Mouse (Mus musculus): ENCODE measurements around the gene Mmp19. TPM values are rescaled to one million over a fixed set of nuclear protein-coding genes. Genes with fewer than 3 reads are reported as not detected.

Mmp19 gene
- polyA plus RNA-seq, 1 experiment from 2014 or later: 0.56 TPM

Other genes with a start within 250 kb of the Mmp19 start
- 16.0 and 16.2 TPM in 2 replicates for gene Zc3h10, start 243.1 kb upstream of the Mmp19 start, polyA plus RNA-seq (2015; fragmentation: Nextera tagmentation; extraction: Ambion mirVana)
- 2,372 and 2,481 TPM in 2 replicates for gene Rpl41, start 241.6 kb upstream of the Mmp19 start, polyA plus RNA-seq (2015; fragmentation: Nextera tagmentation; extraction: Ambion mirVana)
- 121 and 157 TPM in 2 replicates for gene Pa2g4, start 224.9 kb upstream of the Mmp19 start, polyA plus RNA-seq (2015; fragmentation: Nextera tagmentation; extraction: Ambion mirVana)
- gene Erbb3, start 201.3 kb upstream of the Mmp19 start, polyA plus RNA-seq (2015; fragmentation: Nextera tagmentation; extraction: Ambion mirVana): 3.1 and 6.6 TPM in 2 replicates
- 381 and 453 TPM in 2 replicates for gene Rps26, start 164.2 kb upstream of the Mmp19 start, polyA plus RNA-seq (2015; fragmentation: Nextera tagmentation; extraction: Ambion mirVana)
- gene Ikzf4, start 144.9 kb upstream of the Mmp19 start, polyA plus RNA-seq (2015; fragmentation: Nextera tagmentation; extraction: Ambion mirVana): 15.2 and 17.0 TPM in 2 replicates
- 15.7 and 17.0 TPM in 2 replicates for gene Suox, start 116.8 kb upstream of the Mmp19 start, polyA plus RNA-seq (2015; fragmentation: Nextera tagmentation; extraction: Ambion mirVana)
- gene Rab5b, start 94.6 kb upstream of the Mmp19 start, polyA plus RNA-seq (2015; fragmentation: Nextera tagmentation; extraction: Ambion mirVana): 103 and 108 TPM in 2 replicates
- 0.49 and 1.1 TPM in 2 replicates for gene Pmel, start 86.7 kb upstream of the Mmp19 start, polyA plus RNA-seq (2015; fragmentation: Nextera tagmentation; extraction: Ambion mirVana)
- gene Cdk2, start 85.9 kb upstream of the Mmp19 start, polyA plus RNA-seq (2015; fragmentation: Nextera tagmentation; extraction: Ambion mirVana): 16.1 and 33.7 TPM in 2 replicates
- gene Dgka, start 46.1 kb upstream of the Mmp19 start, polyA plus RNA-seq (2015; fragmentation: Nextera tagmentation; extraction: Ambion mirVana): 7.7 and 13.2 TPM in 2 replicates
- gene Pym1, start 43.0 kb upstream of the Mmp19 start, polyA plus RNA-seq (2015; fragmentation: Nextera tagmentation; extraction: Ambion mirVana): 41.7 and 42.7 TPM in 2 replicates
- 50.6 TPM in 2 replicates for gene Dnajc14, start 13.2 kb downstream of the Mmp19 start, polyA plus RNA-seq (2015; fragmentation: Nextera tagmentation; extraction: Ambion mirVana)
- 14.4 and 16.6 TPM in 2 replicates for gene Tmem198b, start 13.5 kb downstream of the Mmp19 start, polyA plus RNA-seq (2015; fragmentation: Nextera tagmentation; extraction: Ambion mirVana)
- 147 and 153 TPM in 2 replicates for gene Sarnp, start 26.4 kb downstream of the Mmp19 start, polyA plus RNA-seq (2015; fragmentation: Nextera tagmentation; extraction: Ambion mirVana)
- 23.5 and 34.2 TPM in 2 replicates for gene Ormdl2, start 30.7 kb downstream of the Mmp19 start, polyA plus RNA-seq (2015; fragmentation: Nextera tagmentation; extraction: Ambion mirVana)
- gene Gdf11, start 100.8 kb downstream of the Mmp19 start, polyA plus RNA-seq (2015; fragmentation: Nextera tagmentation; extraction: Ambion mirVana): 6.8 and 9.0 TPM in 2 replicates
- 254 and 295 TPM in 2 replicates for gene Cd63, start 110.1 kb downstream of the Mmp19 start, polyA plus RNA-seq (2015; fragmentation: Nextera tagmentation; extraction: Ambion mirVana)
- gene Rdh5, start 132.0 kb downstream of the Mmp19 start, polyA plus RNA-seq (2015; fragmentation: Nextera tagmentation; extraction: Ambion mirVana): 15.7 and 19.8 TPM in 2 replicates
- 248 and 265 TPM in 2 replicates for gene Bloc1s1, start 133.1 kb downstream of the Mmp19 start, polyA plus RNA-seq (2015; fragmentation: Nextera tagmentation; extraction: Ambion mirVana)
- gene Itga7, start 142.9 kb downstream of the Mmp19 start, polyA plus RNA-seq (2015; fragmentation: Nextera tagmentation; extraction: Ambion mirVana): 7.2 and 8.8 TPM in 2 replicates
- gene Mettl7b, start 170.1 kb downstream of the Mmp19 start, polyA plus RNA-seq (2015; fragmentation: Nextera tagmentation; extraction: Ambion mirVana): 0.19 TPM in 1 of 2 replicates, not detected in the other
- not detected in 2 replicates for gene Olfr9, start 198.5 kb downstream of the Mmp19 start, polyA plus RNA-seq (2015; fragmentation: Nextera tagmentation; extraction: Ambion mirVana)
- not detected in 2 replicates for gene Olfr763, start 219.9 kb downstream of the Mmp19 start, polyA plus RNA-seq (2015; fragmentation: Nextera tagmentation; extraction: Ambion mirVana)
- not detected in 2 replicates for gene Olfr764-ps1, start 249.0 kb downstream of the Mmp19 start, polyA plus RNA-seq (2015; fragmentation: Nextera tagmentation; extraction: Ambion mirVana)